Mouse (Mus musculus) adrenal gland, adult 18-20 months (tissue): ENCODE results near the gene Olfr970. TPM values are rescaled to one million over a fixed set of nuclear protein-coding genes. Genes with fewer than 3 reads are reported as not detected.
"Not testable (repeated sequence)": the region's sequence is repeated elsewhere in the genome, so short reads cannot be mapped to it uniquely, and the experiment has no call there.

Experiments
- DNase-seq, 2 experiments: peaks; one replicate each; pipeline ENCODE4 v3.0.0; 2021 to 2022; ENCODE audit warnings: low spot score in 2 of 2
- long read RNA-seq, 2 experiments: library from polyadenylated mRNA; stranded (forward); transcript quantifications; one replicate each; pipeline ENCODE4 v2.0.0; 2021
- total RNA-seq, 2 experiments: library from RNA; stranded (reverse); gene quantifications; 1 replicate in 1 of 2; 2 replicates in 1 of 2; pipeline ENCODE4 v1.2.3; 2021

The Olfr970 gene
- total RNA-seq: not detected
- long read RNA-seq, experiment 1: 0 reads
- long read RNA-seq, experiment 2: 0 reads

DNA sequence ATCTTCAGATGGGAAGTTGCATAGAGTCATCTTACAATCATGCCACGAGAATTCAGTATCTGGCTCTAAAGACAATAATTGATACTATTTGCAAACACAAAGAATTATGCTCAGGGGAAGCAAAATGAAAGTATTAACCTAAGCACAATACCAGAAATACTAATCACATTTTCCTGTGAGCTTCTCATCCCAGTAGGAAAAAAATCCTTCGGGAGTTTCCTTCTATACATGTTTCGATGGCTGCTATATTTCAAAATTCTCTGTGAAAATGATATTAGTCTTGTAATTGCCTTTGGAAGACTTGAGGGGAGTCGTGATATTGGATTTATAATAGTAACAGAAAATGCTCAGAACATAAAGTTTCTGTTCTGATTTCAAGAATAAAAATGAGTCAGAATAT is at the start of gene Olfr970:
Gene Olfr970, plus strand, starts transcription at position 301 of the 400 bp plus-strand sequence.
- DNase-seq: no peak

DNA sequence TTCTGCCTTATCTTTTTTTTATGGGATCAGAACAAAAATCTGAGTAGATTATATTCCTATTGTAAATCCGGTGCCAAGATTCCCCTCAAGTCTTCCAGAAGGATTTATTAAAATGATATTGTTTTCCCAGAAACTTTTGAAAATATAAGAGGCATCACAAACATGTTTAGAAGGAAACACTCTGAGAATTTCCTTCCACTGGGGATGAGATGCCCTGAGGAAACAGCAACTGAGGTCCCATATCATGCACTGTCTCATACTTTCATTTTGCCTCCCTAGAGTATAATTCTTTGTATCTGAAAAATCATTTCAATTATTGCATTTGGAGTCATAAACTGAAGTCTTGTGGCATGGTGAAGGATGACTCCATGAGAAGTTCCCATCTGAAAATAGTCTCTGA is 25.5 kb upstream of the Olfr970 start, which contains the start of gene Olfr968:
Gene Olfr968, minus strand, starts transcription at position 101 of the 400 bp plus-strand sequence.
- no peak for DNase-seq

DNA sequence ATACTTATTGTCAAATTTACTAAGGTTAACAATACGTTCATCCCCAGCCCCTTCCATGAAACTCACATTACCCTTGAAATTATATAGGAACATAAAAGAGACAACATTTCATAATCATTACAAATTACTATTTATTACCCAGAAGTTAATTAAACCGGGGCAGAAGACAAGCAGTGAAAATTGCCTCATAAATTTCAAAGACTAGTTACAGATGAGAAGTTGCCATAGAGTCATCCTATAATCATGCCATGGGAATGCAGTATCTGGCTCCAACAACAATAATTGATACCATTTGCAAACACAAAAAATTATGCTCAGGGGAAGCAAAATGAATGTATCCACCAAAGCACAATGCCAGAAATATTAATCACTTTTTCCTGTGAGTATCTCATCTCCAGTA is 18.1 kb upstream of the Olfr970 start, which contains the start of gene Olfr969:
Gene Olfr969, plus strand, starts transcription at position 388 of the 400 bp plus-strand sequence.
- no peak for DNase-seq

DNA sequence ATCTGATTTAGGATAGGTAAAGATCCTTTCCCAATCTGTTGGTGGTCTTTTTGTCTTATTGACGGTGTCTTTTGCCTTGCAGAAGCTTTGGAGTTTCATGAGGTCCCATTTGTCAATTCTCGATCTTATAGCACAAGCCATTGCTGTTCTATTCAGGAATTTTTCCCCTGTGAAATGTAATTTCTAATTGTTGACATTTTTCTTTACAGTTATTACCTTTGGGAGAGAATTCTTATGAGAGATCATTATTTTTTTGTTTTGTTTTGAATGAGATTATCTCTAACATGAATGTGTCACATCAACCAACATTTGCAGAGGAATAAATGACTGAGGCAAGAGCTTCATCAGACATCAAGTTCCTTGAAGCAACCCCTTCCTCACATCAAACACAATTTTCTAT is 27.9 kb downstream of the Olfr970 start, which contains the start of gene Olfr971:
Gene Olfr971, plus strand, starts transcription at position 301 of the 400 bp plus-strand sequence.
- not testable (repeated sequence) for DNase-seq

DNA sequence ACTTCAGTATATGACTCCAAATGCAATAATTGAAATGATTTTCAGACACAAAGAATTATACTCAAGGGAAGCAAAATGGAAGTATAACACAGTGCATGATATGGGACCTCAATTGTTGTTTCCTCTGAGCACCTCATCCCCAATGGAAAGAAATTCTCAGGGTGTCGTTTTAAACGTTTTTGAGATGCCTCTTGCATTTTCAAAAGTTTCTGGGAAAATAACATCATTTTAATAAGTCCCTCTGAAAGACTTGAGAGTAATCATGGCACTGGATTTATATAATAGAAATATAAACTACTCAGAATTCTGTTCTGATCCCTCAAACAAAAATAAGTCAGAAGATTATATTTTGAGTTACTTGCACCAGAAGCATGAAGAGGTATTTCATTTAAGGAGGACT is 57.5 kb downstream of the Olfr970 start, which contains the start of gene Olfr972:
Gene Olfr972, plus strand, starts transcription at position 301 of the 400 bp plus-strand sequence.
- DNase-seq: no peak

Other genes starting within 250 kb of the Olfr970 start
- gene Olfr959, start 233.3 kb upstream of the Olfr970 start, total RNA-seq: not detected
- 10 to 100 TPM in 1 of 2 experiments, 1 to 10 TPM in 1; 9.6 to 10.9 TPM for gene AW551984, start 204.5 kb upstream of the Olfr970 start, total RNA-seq
- not detected for gene Olfr148, start 198.2 kb upstream of the Olfr970 start, total RNA-seq
- gene Olfr960, start 187.5 kb upstream of the Olfr970 start, total RNA-seq: not detected
- not detected for gene Olfr961, start 163.8 kb upstream of the Olfr970 start, total RNA-seq
- gene Olfr963, start 141.7 kb upstream of the Olfr970 start, total RNA-seq: not detected
- gene Olfr149, start 101.7 kb upstream of the Olfr970 start, total RNA-seq: not detected
- not detected for gene Olfr965, start 97.5 kb upstream of the Olfr970 start, total RNA-seq
- not detected for gene Olfr150, start 77.9 kb upstream of the Olfr970 start, total RNA-seq
- not detected for gene Olfr967, start 62.6 kb upstream of the Olfr970 start, total RNA-seq
- gene Olfr968, start 25.6 kb upstream of the Olfr970 start, total RNA-seq: not detected
- gene Olfr969, start 17.9 kb upstream of the Olfr970 start, total RNA-seq: not detected
- gene Olfr971, start 28.0 kb downstream of the Olfr970 start, total RNA-seq: not detected
- not detected for gene Olfr972, start 57.6 kb downstream of the Olfr970 start, total RNA-seq
- gene Olfr229, start 98.5 kb downstream of the Olfr970 start, total RNA-seq: not detected
- not detected for gene Olfr974, start 128.6 kb downstream of the Olfr970 start, total RNA-seq
- not detected for gene Olfr975, start 143.2 kb downstream of the Olfr970 start, total RNA-seq
- gene Olfr976, start 152.3 kb downstream of the Olfr970 start, total RNA-seq: not detected
- gene Olfr978, start 183.3 kb downstream of the Olfr970 start, total RNA-seq: not detected
- gene Olfr979, start 194.6 kb downstream of the Olfr970 start, total RNA-seq: not detected
- gene Olfr980, start 200.7 kb downstream of the Olfr970 start, total RNA-seq: not detected
- gene Olfr981, start 212.6 kb downstream of the Olfr970 start, total RNA-seq: not detected